12 mouse cellular contexts compared by ENCODE assay signal in genomic region chr19:26612995-26613394, GRCm38 (mm10). TPM values are rescaled to one million over a fixed set of nuclear protein-coding genes. Genes with fewer than 3 reads are reported as not detected.
DNase-seq lines count a peak whose midpoint lies in the region; ATAC-seq and TF ChIP-seq lines count a peak whose summit lies in the region.
"Had no signal": no experiment of that assay in that cellular context is flagged by ENCODE, and none has a peak within 500 bp of the region (broad histone marks: within the 10 kb centered on the region; RNA-seq: fewer than 3 reads in every experiment).

No protein-coding gene starts in this region.

- no peak for TF ChIP-seq POLR2A in kidney, adult 2 months (IDR thresholded peaks at IDR 0.05; ENCODE audit: low read depth, low read length)

- H3K27me3 ChIP-seq in kidney, embryonic 15.5 days: peaks cover 10% of the 10 kb centered on the region; the same call in 1 of the 2 replicates
- no peaks in the 10 kb centered on the region for H3K27me3 ChIP-seq in kidney, adult 2 months (replicated peaks; ENCODE audit: control insufficient read depth, insufficient read depth, low read length)

- peaks cover 19% of the 10 kb centered on the region for H3K4me1 ChIP-seq in kidney, embryonic 15.5 days
- peaks cover 10% of the 10 kb centered on the region; the same call in 1 of the 2 replicates for H3K4me1 ChIP-seq in kidney, adult 2 months (ENCODE audit: control insufficient read depth, insufficient read depth, low read length)

- no peaks in the 10 kb centered on the region for H3K9me3 ChIP-seq in kidney, embryonic 15.5 days (replicated peaks)
- H3K9me3 ChIP-seq: limb, embryonic 12.5 days; neural tube, embryonic 15.5 days had no signal

- peak; percentile 46; the same call in 1 of the 2 replicates for ATAC-seq in kidney, embryonic 15.5 days (replicated peaks; ENCODE audit: low FRiP score)
- peak; percentile 59; the same call in 1 of the 2 replicates for ATAC-seq in erythroid progenitor cell, adult 5-6 weeks (replicated peaks; ENCODE audit: low FRiP score, poor library complexity, severe bottlenecking)
- ATAC-seq: forebrain, embryonic 14.5 days; midbrain, embryonic 16.5 days had no signal

- H3K27ac ChIP-seq in kidney, embryonic 15.5 days: peak overlapping the region; percentile 62; the same call in 1 of the 2 replicates
- no peak overlapping the region for H3K27ac ChIP-seq in kidney, adult 2 months (ENCODE audit: insufficient read depth, low read depth, low read length)
- H3K27ac ChIP-seq: limb, embryonic 12.5 days; neural tube, embryonic 15.5 days had no signal

- no peak overlapping the region for H3K4me2 ChIP-seq in kidney, embryonic 15.5 days
- H3K4me2 ChIP-seq: limb, embryonic 12.5 days; neural tube, embryonic 15.5 days had no signal

- no peak overlapping the region for H3K9ac ChIP-seq in kidney, embryonic 15.5 days
- H3K9ac ChIP-seq: limb, embryonic 12.5 days; neural tube, embryonic 15.5 days had no signal

- no peak overlapping the region for H3K4me3 ChIP-seq in kidney, embryonic 15.5 days (replicated peaks)
- H3K4me3 ChIP-seq in kidney, adult 2 months (ENCODE audit: insufficient read depth, low read depth, low read length): no peak overlapping the region
- H3K4me3 ChIP-seq: limb, embryonic 12.5 days; neural tube, embryonic 15.5 days had no signal

- H3K36me3 ChIP-seq in kidney, embryonic 15.5 days: no peaks in the 10 kb centered on the region
- H3K36me3 ChIP-seq in kidney, adult 2 months (ENCODE audit: control insufficient read depth, insufficient read depth, low read length): no peaks in the 10 kb centered on the region; the same call in 1 of the 2 replicates
- H3K36me3 ChIP-seq: limb, embryonic 12.5 days; neural tube, embryonic 15.5 days had no signal

- no peak for DNase-seq in kidney, adult 2 months
- peak; percentile 60 for DNase-seq in MEL-GATA-1-ER (ENCODE audit: extremely low read depth, low read depth)
- DNase-seq in lung, postnatal 10 days: peak; percentile 60
- DNase-seq in urinary bladder, postnatal 36 days (ENCODE audit: low spot score in 2 of 2): no peak
- DNase-seq in gastrocnemius, postnatal 4 days (ENCODE audit: low spot score in 2 of 2): no peak
- DNase-seq: cerebellum, adult 11-12 months had no signal

- 32% methylated on average over 4 of the region's 4 CpGs for WGBS in kidney, embryonic 15.5 days
- WGBS in kidney, adult 2 months: 44% methylated on average over 4 of the region's 4 CpGs

- no peak for TF ChIP-seq CTCF in kidney, adult 2 months (conservative IDR thresholded peaks at IDR 0.05; ENCODE audit: insufficient read depth, insufficient read length, low read depth, low read length)

RNA-seq across cellular contexts. Expression of gene Smarca2, which starts 8.1 kb away (rescaled TPM):
- polyA plus RNA-seq in kidney, embryonic 15.5 days (2015; fragmentation: Nextera tagmentation; extraction: Ambion mirVana): 45.5 and 46.2 TPM in 2 replicates
- 34.3 and 45.6 TPM in 2 replicates for polyA plus RNA-seq in kidney, adult 2 months (2012; rRNA removed)
- total RNA-seq in erythroid progenitor cell, adult 5-6 weeks (2015; ENCODE audit: low replicate concordance): 9.4 and 41.5 TPM in 2 replicates
- total RNA-seq in erythroid progenitor cell, adult 5-6 weeks (2017; ENCODE audit: low replicate concordance): 10.7 and 12.0 TPM in 2 replicates
- 10 to 100 TPM; 63.8 to 75.7 TPM for total RNA-seq in gastrocnemius, postnatal 4 days (2021)

Comparison
In these comparisons a context has a peak if more than half of its experiments do, and no peak if none do; other contexts are left out.
1. DNase-seq: peak in MEL-GATA-1-ER (single experiment) and lung, postnatal 10 days (single experiment); none in kidney, adult 2 months (single experiment), urinary bladder, postnatal 36 days (0 of 2) and gastrocnemius, postnatal 4 days (0 of 2).